Mouse (Mus musculus): Measurements from ENCODE around the gene Olfr166.
"Not testable (repeated sequence)": the region's sequence is repeated elsewhere in the genome, so short reads cannot be mapped to it uniquely, and the experiment has no call there.

The Olfr166 gene

GRCm38 (mm10) chr16:19483394-19483793, at the start of gene Olfr166:
Gene Olfr166 (plus strand): TSS chr16:19483694.
- DNase-seq, result no peak

GRCm38 (mm10) chr16:19458741-19459140, 24.8 kb upstream of the Olfr166 start:
- not testable (repeated sequence) for DNase-seq

- DNase-seq, result no peak
These were observed 19.1 kb upstream of the Olfr166 start for GRCm38 (mm10) chr16:19464365-19464764.

- no peak for DNase-seq
These were observed 38.7 kb downstream of the Olfr166 start, which contains the start of gene Olfr167 for GRCm38 (mm10) chr16:19522166-19522565. Gene Olfr167 (minus strand): TSS chr16:19522266.

GRCm38 (mm10) chr16:19535455-19535854, 52.0 kb downstream of the Olfr166 start, which contains the start of gene Olfr168:
Gene Olfr168 (minus strand): TSS chr16:19535555.
- DNase-seq, result no peak

Measured in kidney, postnatal 10 days (tissue).